Mouse (Mus musculus) liver, embryonic 11.5 days (tissue): Measurements from ENCODE around the gene Fam199x. TPM values are rescaled to one million over a fixed set of nuclear protein-coding genes. Genes with fewer than 3 reads are reported as not detected.

Experiments used
- ATAC-seq: fragments of 200-750 bp; cut with Nextera tagmentation; replicated peaks from 2 replicates; pipeline ENCODE4 v1.8.0; 2017; ENCODE audit warnings: moderate number of reproducible peaks, mild to moderate bottlenecking, moderate TSS enrichment, moderate library complexity; ENCODE audit not compliant: low FRiP score
- DNase-seq: peaks from one replicate; pipeline ENCODE4 v3.0.0-alpha.2; 2017; ENCODE audit warnings: low spot score
- H3K27ac ChIP-seq: fragments of 300-500 bp; sonication (generic); 2 replicates; pipeline ENCODE4 v1.5.1; 2014; ENCODE audit warnings: mild to moderate bottlenecking, low read depth, low read length, control low read depth
- H3K27me3 ChIP-seq: fragments of 300-500 bp; sonication (generic); replicated peaks from 2 replicates; pipeline ENCODE4 v1.6.1; 2014; ENCODE audit warnings: low read length, mixed read lengths; ENCODE audit not compliant: control insufficient read depth, insufficient read depth
- H3K36me3 ChIP-seq: fragments of 300-500 bp; sonication (generic); 2 replicates; pipeline ENCODE4 v1.6.1; 2014; ENCODE audit warnings: mild to moderate bottlenecking, low read length, moderate library complexity, mixed read lengths; ENCODE audit not compliant: control insufficient read depth, insufficient read depth
- H3K4me1 ChIP-seq: fragments of 300-500 bp; sonication (generic); replicated peaks from 2 replicates; pipeline ENCODE4 v1.6.1; 2014; ENCODE audit warnings: low read length, mixed read lengths; ENCODE audit not compliant: control insufficient read depth, insufficient read depth
- H3K4me2 ChIP-seq: fragments of 300-500 bp; sonication (generic); 2 replicates; pipeline ENCODE4 v1.6.1; 2014; ENCODE audit warnings: mild to moderate bottlenecking, control low read depth, moderate library complexity
- H3K4me3 ChIP-seq: fragments of 300-500 bp; sonication (generic); 2 replicates; pipeline ENCODE4 v1.5.1; 2014; ENCODE audit warnings: low read depth, low read length, control low read depth
- H3K9ac ChIP-seq: fragments of 300-500 bp; sonication (generic); 2 replicates; pipeline ENCODE4 v1.6.1; 2014; ENCODE audit warnings: low read depth, low read length, control low read depth
- H3K9me3 ChIP-seq: fragments of 300-500 bp; sonication (generic); 2 replicates; pipeline ENCODE4 v1.6.1; 2016; ENCODE audit warnings: low read length, inconsistent platforms, mixed read lengths; ENCODE audit not compliant: control insufficient read depth
- WGBS: fragments of 180-500 bp; shearing (Covaris S2); extraction: QIAGEN DNeasy Blood & Tissue Kit; methylation state at CpG from one replicate; pipeline ENCODE4 v1.1.7; 2014; 5-methylcytosine and 5-hydroxymethylcytosine counted together
- polyA plus RNA-seq: library from polyadenylated mRNA; unstranded; fragments of >200 nt; fragmentation: Nextera tagmentation; extraction: Ambion mirVana; gene quantifications from 2 replicates; pipeline ENCODE4 v1.2.1, GENCODE M21; 2014

Fam199x gene
- polyA plus RNA-seq = 4.2 and 4.9 TPM in 2 replicates

GRCm38 (mm10) chrX:137049425-137050225 lies at the start of gene Fam199x:
Fam199x (plus strand) TSS chrX:137049594.
- Histone ChIP-seq H3K9ac (peak within 1 kb of the TSS; percentile 64), H3K27me3 (peaks cover 8% of the 10 kb centered on the region; the same call in 1 of the 2 replicates), H3K4me1 (no peaks in the 10 kb centered on the region), H3K36me3 (no peaks in the 10 kb centered on the region), H3K4me2 (peak within 1 kb of the TSS; percentile 64), H3K27ac (no peak within 1 kb of the TSS), H3K9me3 (no peaks in the 10 kb centered on the region), H3K4me3 (peak within 1 kb of the TSS; percentile 65)
- peak; percentile 95 for ATAC-seq
- WGBS = 12% methylated on average over 51 of the region's 62 CpGs
- peak; percentile 63 for DNase-seq

DNA sequence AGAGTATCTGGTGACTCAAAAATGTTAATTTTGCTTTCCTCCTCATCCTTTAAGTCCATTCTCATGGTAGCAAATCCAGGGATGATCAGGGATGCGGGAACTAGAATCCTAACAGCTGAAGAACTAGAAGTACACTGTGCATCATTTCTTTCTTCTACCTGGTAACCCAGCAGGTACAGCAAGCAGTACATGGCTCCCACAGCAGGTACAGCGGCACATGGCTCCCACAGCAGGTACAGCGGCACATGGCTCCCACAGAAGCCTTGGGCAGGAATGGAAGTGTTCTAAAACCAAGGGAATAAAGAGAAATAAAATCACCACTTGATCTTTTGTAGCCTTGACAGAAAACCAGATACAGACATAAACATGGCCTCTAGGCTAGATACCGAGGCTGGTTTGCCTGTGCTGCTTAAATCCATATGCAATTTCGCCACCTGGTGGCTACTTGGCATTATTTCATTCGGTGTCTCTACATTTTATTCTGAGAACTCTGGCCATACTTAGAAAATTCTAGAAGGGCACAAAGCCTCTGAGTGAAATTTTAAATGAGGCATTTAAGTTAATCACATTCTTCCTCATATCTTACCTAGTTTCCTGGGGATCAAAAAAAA lies 34.2 kb upstream of the Fam199x start:
- no peak overlapping the region for H3K9ac ChIP-seq
- no peaks in the 10 kb centered on the region for H3K27me3 ChIP-seq
- H3K4me1 ChIP-seq = no peaks in the 10 kb centered on the region
- DNase-seq (no peak), ATAC-seq (no peak)
- no peak overlapping the region for H3K4me3 ChIP-seq
- no peaks in the 10 kb centered on the region for H3K9me3 ChIP-seq
- no peak overlapping the region for H3K4me2 ChIP-seq
- no peak overlapping the region for H3K27ac ChIP-seq
- WGBS = 54% methylated on average over 6 of the region's 6 CpGs
- H3K36me3 ChIP-seq = no peaks in the 10 kb centered on the region; the same call in 1 of the 2 replicates

GRCm38 (mm10) chrX:137017668-137018067 lies 31.7 kb upstream of the Fam199x start:
- DNase-seq (no peak), ATAC-seq (no peak)

GRCm38 (mm10) chrX:137019310-137019709 lies 30.1 kb upstream of the Fam199x start:
- H3K27me3 ChIP-seq = no peaks in the 10 kb centered on the region
- H3K4me3 ChIP-seq = no peak overlapping the region
- no peak overlapping the region for H3K27ac ChIP-seq
- no peak overlapping the region for H3K9ac ChIP-seq
- no peaks in the 10 kb centered on the region; the same call in 1 of the 2 replicates for H3K36me3 ChIP-seq
- ATAC-seq (peak; percentile 68), DNase-seq (no peak)
- no peak overlapping the region for H3K4me2 ChIP-seq
- H3K9me3 ChIP-seq = no peaks in the 10 kb centered on the region
- no peaks in the 10 kb centered on the region for H3K4me1 ChIP-seq
- 27% methylated on average over 1 of the region's 1 CpGs for WGBS

More at GRCm38 (mm10) chrX:137017668-137018067, 31.7 kb upstream of the Fam199x start:
- H3K9me3 ChIP-seq = no peaks in the 10 kb centered on the region
- H3K9ac ChIP-seq = no peak overlapping the region
- no peak overlapping the region for H3K27ac ChIP-seq
- no peaks in the 10 kb centered on the region for H3K4me1 ChIP-seq
- no peak overlapping the region for H3K4me3 ChIP-seq
- H3K4me2 ChIP-seq = no peak overlapping the region
- H3K27me3 ChIP-seq = no peaks in the 10 kb centered on the region
- 67% methylated on average over 1 of the region's 1 CpGs for WGBS
- no peaks in the 10 kb centered on the region; the same call in 1 of the 2 replicates for H3K36me3 ChIP-seq

- ATAC-seq = no peak
- 91% methylated on average over 8 of the region's 8 CpGs for WGBS
- H3K27me3 ChIP-seq = no peaks in the 10 kb centered on the region
- H3K9ac ChIP-seq = no peak overlapping the region
- no peaks in the 10 kb centered on the region for H3K9me3 ChIP-seq
- no peak for DNase-seq
- no peak overlapping the region for H3K4me2 ChIP-seq
- no peaks in the 10 kb centered on the region for H3K4me1 ChIP-seq
- H3K36me3 ChIP-seq = no peaks in the 10 kb centered on the region
- H3K27ac ChIP-seq = no peak overlapping the region
- no peak overlapping the region for H3K4me3 ChIP-seq
Observed at GRCm38 (mm10) chrX:137030916-137031315, 18.5 kb upstream of the Fam199x start.

GRCm38 (mm10) chrX:137031726-137032125 lies 17.7 kb upstream of the Fam199x start:
- Histone ChIP-seq H3K4me3 (no peak overlapping the region), H3K27ac (no peak overlapping the region), H3K9ac (no peak overlapping the region), H3K36me3 (no peaks in the 10 kb centered on the region), H3K4me2 (no peak overlapping the region), H3K9me3 (no peaks in the 10 kb centered on the region), H3K27me3 (no peaks in the 10 kb centered on the region), H3K4me1 (no peaks in the 10 kb centered on the region)
- no peak for ATAC-seq
- WGBS = 78% methylated on average over 5 of the region's 5 CpGs
- DNase-seq = no peak

GRCm38 (mm10) chrX:137034322-137034721 lies 15.1 kb upstream of the Fam199x start:
- Histone ChIP-seq H3K9ac (no peak overlapping the region), H3K27me3 (no peaks in the 10 kb centered on the region), H3K9me3 (no peaks in the 10 kb centered on the region), H3K4me2 (no peak overlapping the region), H3K4me3 (no peak overlapping the region), H3K4me1 (no peaks in the 10 kb centered on the region), H3K27ac (no peak overlapping the region), H3K36me3 (no peaks in the 10 kb centered on the region)
- no peak for ATAC-seq
- 71% methylated on average over 4 of the region's 4 CpGs for WGBS
- DNase-seq = no peak

- Histone ChIP-seq H3K9ac (peak overlapping the region; percentile 62), H3K4me1 (no peaks in the 10 kb centered on the region), H3K27me3 (no peaks in the 10 kb centered on the region), H3K27ac (no peak overlapping the region), H3K4me2 (peak overlapping the region; percentile 63), H3K36me3 (no peaks in the 10 kb centered on the region), H3K4me3 (peak overlapping the region; percentile 58), H3K9me3 (no peaks in the 10 kb centered on the region)
- no peak for DNase-seq
- no peak; the same call in 1 of the 2 replicates for ATAC-seq
- 16% methylated on average over 12 of the region's 12 CpGs for WGBS
Observed at GRCm38 (mm10) chrX:137037470-137037999, 11.9 kb upstream of the Fam199x start.
